Mouse (Mus musculus): Measurements from ENCODE around the gene Enpp3.

- TF ChIP-seq CTCF (IDR thresholded peaks at IDR 0.05; ENCODE audit: low read depth) (no peak), EP300 (IDR thresholded peaks at IDR 0.05; ENCODE audit: low read depth) (no peak)
Observed at GRCm38 (mm10) chr10:24806756-24807155, 35.9 kb downstream of the Enpp3 start.
